Mouse (Mus musculus): Measurements from ENCODE around the gene Aspa. TPM values are rescaled to one million over a fixed set of nuclear protein-coding genes. Genes with fewer than 3 reads are reported as not detected.
A peak's percentile ranks its signal among the peaks of the same experiment; 100 is the strongest.
"Not testable (repeated sequence)": the region's sequence is repeated elsewhere in the genome, so short reads cannot be mapped to it uniquely, and the experiment has no call there.

Gene Aspa
- polyA plus RNA-seq (2012; rRNA removed), result 8.6 and 12.7 TPM in 2 replicates

GRCm38 (mm10) chr11:73329442-73329841, at the start of gene Aspa, which contains the start of the genes Gm49340 and Spata22:
Gene Aspa, minus strand, starts transcription at chr11:73329596.
Gene Gm49340, plus strand, starts transcription at chr11:73329741.
Gene Spata22, plus strand, starts transcription at chr11:73329741.
- no peak for DNase-seq (ENCODE audit: low read depth)

GRCm38 (mm10) chr11:73370946-73371345, 41.5 kb upstream of the Aspa start, which contains the start of gene Olfr376:
Gene Olfr376, plus strand, starts transcription at chr11:73371246.
- no peak for DNase-seq (ENCODE audit: low read depth)

DNA sequence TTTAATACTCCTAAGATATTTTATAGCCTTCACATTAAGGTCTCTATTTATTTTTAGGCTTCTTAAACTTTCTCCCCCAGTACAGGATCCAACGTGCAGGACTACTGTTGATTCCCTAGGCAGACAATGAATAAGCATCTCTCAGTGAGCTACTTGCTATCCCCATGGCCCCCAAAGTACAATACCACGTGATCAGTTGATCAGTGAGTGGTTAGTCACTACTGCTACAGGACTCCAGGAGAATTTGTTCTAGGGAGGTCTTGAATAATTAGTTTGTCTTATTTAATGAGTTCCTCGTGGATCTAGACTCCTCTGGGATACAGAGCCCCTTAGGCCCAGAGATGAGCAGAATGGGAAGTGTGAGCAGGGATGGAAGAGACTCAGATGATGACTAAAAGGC, 21.1 kb upstream of the Aspa start, which contains the start of gene Olfr20:
Olfr20 (plus strand) TSS at position 301 of the 400 bp plus-strand sequence.
- DNase-seq (ENCODE audit: low read depth), result no peak

DNA sequence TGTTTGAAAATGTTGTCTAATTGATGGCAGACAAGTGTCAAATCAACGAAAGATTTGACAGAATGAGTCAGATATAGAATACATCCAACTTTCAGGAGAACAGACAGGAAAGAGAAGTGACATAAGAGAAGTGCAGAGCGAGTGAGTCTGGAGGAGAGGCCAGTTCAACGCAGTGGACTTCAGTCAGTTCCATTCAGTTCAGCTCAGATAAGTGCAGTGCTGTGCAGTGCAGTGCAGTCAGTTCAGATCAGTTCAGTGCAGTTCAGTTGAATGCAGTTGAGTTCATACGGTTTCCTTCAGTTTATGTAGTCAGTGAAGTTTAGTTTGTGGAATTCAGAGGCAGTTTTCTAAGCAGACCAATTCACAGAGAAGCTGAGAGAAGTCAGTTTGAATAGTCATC, 7.5 kb upstream of the Aspa start:
- no peak for DNase-seq (ENCODE audit: low read depth)

DNA sequence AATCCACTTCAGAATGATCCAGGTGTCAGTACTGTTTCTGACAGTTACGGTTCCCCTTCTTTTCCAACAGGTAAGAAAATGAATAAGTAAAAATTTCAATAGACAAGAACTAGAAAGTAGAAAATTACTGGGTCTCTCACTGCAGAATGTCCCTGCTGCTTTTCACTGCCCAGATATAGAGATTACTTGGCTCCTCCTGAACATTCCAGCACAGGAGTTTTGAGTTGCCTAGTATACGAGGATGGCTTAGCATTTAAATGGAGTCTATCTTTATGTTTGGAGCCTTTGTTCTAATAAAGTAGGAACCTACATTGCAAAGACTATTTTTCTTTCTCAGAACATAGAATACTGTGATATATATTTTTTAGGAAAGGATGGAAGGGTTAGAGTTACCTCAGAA, 4.0 kb upstream of the Aspa start:
- no peak for DNase-seq (ENCODE audit: low read depth)

GRCm38 (mm10) chr11:73327361-73327760, 2.0 kb downstream of the Aspa start:
- no peak for DNase-seq (ENCODE audit: low read depth)

- DNase-seq (ENCODE audit: low read depth), result no peak
Observed at GRCm38 (mm10) chr11:73326485-73326886, 2.9 kb downstream of the Aspa start.

GRCm38 (mm10) chr11:73323906-73324830, 5.2 kb downstream of the Aspa start:
- DNase-seq (ENCODE audit: low read depth), result no peak

GRCm38 (mm10) chr11:73321064-73321463, 8.3 kb downstream of the Aspa start:
- not testable (repeated sequence) for DNase-seq (ENCODE audit: low read depth)

DNA sequence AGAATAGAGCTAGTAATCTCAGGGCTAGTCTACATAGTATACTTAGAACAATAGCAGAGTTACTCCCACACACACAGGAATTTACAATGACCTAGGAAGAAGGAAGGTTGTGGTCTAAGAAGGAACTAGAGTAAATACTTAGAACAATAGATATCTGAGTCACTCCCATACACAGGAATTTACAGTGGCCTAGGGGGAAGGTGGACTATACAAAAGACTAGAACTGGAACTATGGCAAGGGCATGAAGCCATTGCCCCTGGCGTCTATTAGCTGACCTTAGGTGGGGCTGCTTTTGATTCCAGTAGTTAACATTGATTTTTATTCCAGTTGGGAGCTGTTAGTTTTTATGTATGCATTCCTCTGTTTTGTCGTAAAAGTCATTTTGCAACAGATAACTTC, 10.8 kb downstream of the Aspa start:
- DNase-seq (ENCODE audit: low read depth), result not testable (repeated sequence)

- no peak for DNase-seq (ENCODE audit: low read depth)
Observed at GRCm38 (mm10) chr11:73315961-73316360, 13.4 kb downstream of the Aspa start.

GRCm38 (mm10) chr11:73303123-73303522, 26.3 kb downstream of the Aspa start:
- no peak for DNase-seq (ENCODE audit: low read depth)

DNA sequence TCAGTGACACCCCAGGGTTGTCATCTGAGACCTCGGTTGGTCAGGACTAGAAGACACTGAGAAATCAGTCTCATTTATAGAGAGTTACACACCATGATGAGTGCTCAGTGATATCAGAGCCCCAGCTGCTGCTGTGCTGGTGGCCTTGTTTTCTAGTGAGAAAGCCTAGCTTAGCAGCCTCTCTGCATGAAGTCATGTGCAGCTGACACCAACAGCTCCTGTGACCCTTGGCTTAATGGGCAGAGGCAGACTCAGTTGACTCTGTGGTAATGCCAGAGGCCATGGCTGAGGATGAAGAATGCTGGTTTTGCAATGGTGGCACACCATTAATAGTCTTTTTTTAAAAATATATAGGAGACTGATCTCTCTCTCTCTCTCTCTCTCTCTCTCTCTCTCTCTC, 39.8 kb downstream of the Aspa start:
- no peak for DNase-seq (ENCODE audit: low read depth)

- DNase-seq (ENCODE audit: low read depth), result no peak
Observed at GRCm38 (mm10) chr11:73284351-73284750, 45.0 kb downstream of the Aspa start.

DNA sequence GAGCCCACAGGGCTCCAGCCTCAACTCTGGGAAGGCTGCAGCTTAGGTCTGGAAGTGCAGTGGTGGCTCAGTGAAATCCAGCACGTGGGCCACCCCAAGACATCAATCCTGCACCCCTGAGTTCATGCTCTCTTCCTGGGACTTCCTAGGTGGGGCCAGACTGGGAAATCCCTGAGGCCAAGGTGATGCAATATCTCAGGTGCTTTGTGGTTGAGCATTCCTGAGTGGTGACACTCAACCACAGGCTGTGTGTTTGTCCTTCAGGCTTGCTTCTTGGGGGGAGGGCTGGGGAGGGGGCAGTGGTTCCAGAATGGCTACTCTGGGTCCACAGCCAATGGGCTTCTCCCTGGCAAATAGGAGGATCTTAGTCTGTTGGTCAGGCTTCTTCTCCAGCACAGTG, 45.5 kb downstream of the Aspa start:
- no peak for DNase-seq (ENCODE audit: low read depth)

- no peak for DNase-seq (ENCODE audit: low read depth)
Observed at GRCm38 (mm10) chr11:73283369-73283768, 46.0 kb downstream of the Aspa start.

DNA sequence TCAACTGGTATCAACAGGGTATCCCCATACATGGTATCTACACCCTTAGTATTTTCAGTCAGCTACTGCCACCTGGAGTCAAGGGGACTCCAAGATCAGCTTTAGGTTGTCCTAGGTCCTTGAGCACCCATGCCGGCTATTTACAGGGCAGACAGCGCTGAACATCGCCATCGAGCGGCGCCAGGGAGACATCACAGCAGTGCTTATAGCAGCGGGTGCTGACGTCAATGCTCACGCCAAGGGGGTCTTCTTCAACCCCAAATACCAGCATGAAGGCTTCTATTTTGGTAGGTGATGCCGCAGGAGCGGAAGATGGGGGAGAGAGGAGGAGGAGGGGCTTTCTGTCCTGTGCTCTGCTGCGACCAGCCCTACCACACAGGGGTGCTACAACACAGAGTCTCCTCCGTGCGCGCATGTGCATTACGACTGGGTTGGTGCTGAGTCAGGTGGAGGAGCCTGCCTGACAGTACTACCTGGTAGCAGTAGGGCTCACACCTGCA, 47.8 kb downstream of the Aspa start:
- no peak for DNase-seq (ENCODE audit: low read depth)

DNA sequence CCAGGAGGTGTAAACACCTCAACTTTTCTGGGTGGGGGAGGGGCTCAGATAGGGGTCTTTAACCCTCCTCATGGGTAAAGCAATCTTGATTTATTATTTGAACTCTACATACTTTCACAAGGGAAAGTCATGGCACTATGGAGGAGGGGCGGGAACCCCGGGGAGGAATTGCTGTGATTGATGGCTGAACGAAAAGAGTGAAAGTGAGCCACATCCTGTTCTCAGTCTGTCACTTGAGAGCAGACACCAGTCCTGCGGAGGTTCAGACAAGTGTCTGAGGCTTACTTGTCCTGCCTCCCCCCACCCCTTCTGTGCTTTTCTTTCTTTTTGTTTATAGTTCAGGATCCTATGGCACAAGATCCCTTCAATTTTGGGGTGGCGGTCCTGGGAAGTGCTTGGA, 48.7 kb downstream of the Aspa start:
- DNase-seq (ENCODE audit: low read depth), result no peak

- DNase-seq (ENCODE audit: low read depth), result no peak
Observed at GRCm38 (mm10) chr11:73274821-73275220, 54.6 kb downstream of the Aspa start.

GRCm38 (mm10) chr11:73267267-73267666, 62.1 kb downstream of the Aspa start, which contains the start of gene Trpv3:
Gene Trpv3, plus strand, starts transcription at chr11:73267388.
- DNase-seq (ENCODE audit: low read depth), result peak; percentile 56

DNA sequence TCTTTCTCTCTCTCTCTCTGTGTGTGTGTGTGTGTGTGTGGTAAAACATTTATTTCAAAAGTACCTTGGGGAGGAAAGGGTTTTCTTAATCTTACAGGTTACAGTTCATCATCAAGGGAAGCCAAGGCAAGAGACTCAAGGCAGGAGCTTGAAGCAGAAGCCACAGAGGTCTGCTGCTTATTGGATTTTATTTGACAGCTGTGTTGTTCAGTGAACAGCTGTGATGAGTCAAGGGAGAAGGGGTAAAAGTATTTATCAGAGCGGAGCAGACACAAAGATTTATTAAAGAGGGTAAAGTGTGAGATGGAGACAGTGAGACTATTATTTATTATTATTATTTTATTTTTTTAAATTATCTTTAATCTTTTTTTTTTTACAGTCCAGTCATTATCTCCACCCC, 68.0 kb downstream of the Aspa start:
- no peak for DNase-seq (ENCODE audit: low read depth)

- peak; percentile 83 for DNase-seq (ENCODE audit: low read depth)
Observed at GRCm38 (mm10) chr11:73260457-73260856, 68.9 kb downstream of the Aspa start.

DNA sequence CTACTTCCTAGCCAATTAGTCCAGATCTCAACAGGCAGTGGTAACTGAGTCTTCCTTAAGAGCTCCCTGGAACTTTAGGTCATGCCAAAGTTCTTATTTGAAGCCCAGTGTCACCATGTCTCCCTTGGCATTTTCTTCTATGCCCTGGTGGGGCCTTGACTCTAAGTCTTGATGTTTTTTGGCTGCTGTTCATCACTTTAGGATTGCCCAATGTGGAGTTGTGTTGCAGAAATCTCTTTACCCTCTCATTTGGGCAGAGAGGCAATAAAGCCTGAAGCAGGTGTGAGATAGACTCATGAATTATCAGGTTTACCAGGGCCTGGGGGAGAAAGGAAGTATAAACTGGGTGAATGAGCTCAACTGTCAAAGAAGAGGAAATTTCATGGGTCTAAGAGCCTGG, 70.7 kb downstream of the Aspa start:
- no peak for DNase-seq (ENCODE audit: low read depth)
